Mouse (Mus musculus) ES-E14 (cell line): Measurements from ENCODE around the gene Ntm. TPM values are rescaled to one million over a fixed set of nuclear protein-coding genes. Genes with fewer than 3 reads are reported as not detected.

Experiments
- DNase-seq: peaks from one replicate; pipeline ENCODE4 v3.0.0-alpha.2; 2013; ENCODE audit warnings: low read depth, low spot score
- H3K27ac ChIP-seq: 2 replicates; pipeline ENCODE4 v1.5.1; 2012; ENCODE audit warnings: low read depth, mild to moderate bottlenecking, low read length, moderate library complexity, mixed read lengths; ENCODE audit not compliant: poor library complexity, insufficient read depth, severe bottlenecking
- H3K36me3 ChIP-seq: 2 replicates; pipeline ENCODE4 v1.6.1; 2012; ENCODE audit warnings: mild to moderate bottlenecking, low read length, moderate library complexity, mixed read lengths; ENCODE audit not compliant: control insufficient read depth, poor library complexity, insufficient read depth, severe bottlenecking
- H3K4me1 ChIP-seq, 2 experiments: fragments of 150-350 bp in 1 of 2; sonication (generic) in 1 of 2; 2 replicates each; pipeline ENCODE4 v1.6.1; 2012; ENCODE audit warnings: low read length in 2 of 2, mild to moderate bottlenecking in 1 of 2, mixed read lengths in 1 of 2; ENCODE audit not compliant: control insufficient read depth in 2 of 2, insufficient read depth in 2 of 2, poor library complexity in 1 of 2
- H3K4me3 ChIP-seq, 2 experiments: fragments of 150-350 bp in 1 of 2; sonication (generic) in 1 of 2; 2 replicates each; pipeline ENCODE4 v1.5.1; 2012; ENCODE audit warnings: low read length in 2 of 2, low read depth in 1 of 2, mild to moderate bottlenecking in 1 of 2, mixed read lengths in 1 of 2; ENCODE audit not compliant: insufficient read depth in 1 of 2, poor library complexity in 1 of 2, severe bottlenecking in 1 of 2
- H3K9ac ChIP-seq: 2 replicates; pipeline ENCODE4 v1.6.1; 2012; ENCODE audit warnings: low read depth, mild to moderate bottlenecking, low read length, mixed read lengths; ENCODE audit not compliant: poor library complexity, insufficient read depth, severe bottlenecking
- H3K9me3 ChIP-seq: fragments of 150-350 bp; sonication (generic); 2 replicates; pipeline ENCODE4 v1.6.1; 2012; ENCODE audit warnings: low read depth, mild to moderate bottlenecking, low read length; ENCODE audit not compliant: control insufficient read depth, insufficient read depth
- CHD2 ChIP-seq: IDR thresholded peaks from 2 replicates; pipeline ENCODE4 v1.6.1; 2014; ENCODE audit warnings: mild to moderate bottlenecking, low read depth, low read length, inconsistent platforms
- HCFC1 ChIP-seq: IDR thresholded peaks from 2 replicates; pipeline ENCODE4 v1.6.1; 2012; ENCODE audit warnings: low read length, inconsistent platforms, borderline replicate concordance; ENCODE audit not compliant: insufficient read depth
- MAFK ChIP-seq: IDR thresholded peaks from 2 replicates; pipeline ENCODE4 v1.6.1; 2014; ENCODE audit warnings: mild to moderate bottlenecking, low read depth, low read length, inconsistent platforms; ENCODE audit not compliant: insufficient read depth
- ZC3H11A ChIP-seq: IDR thresholded peaks from 2 replicates; pipeline ENCODE4 v1.6.1; 2012; ENCODE audit warnings: low read depth, mild to moderate bottlenecking, inconsistent platforms, low read length, borderline replicate concordance
- ZNF384 ChIP-seq: IDR thresholded peaks from 2 replicates; pipeline ENCODE4 v1.6.1; 2012; ENCODE audit warnings: low read depth, low read length, inconsistent platforms
- in situ Hi-C, 2 experiments: fragments of 600-800 bp; cut with MboI; formaldehyde crosslinking; loops; one replicate each; pipeline ENCODE4 v1.15.1; 2025; ENCODE audit warnings: low sequenced_read_pairs in 2 of 2, inconsistent platforms in 1 of 2; ENCODE audit not compliant: unreplicated experiment in 2 of 2
- total RNA-seq: library from RNA; depleted of rRNA; stranded (reverse); fragments of 300-350 nt; gene quantifications from 2 replicates; pipeline ENCODE4 v1.2.3, GENCODE M21; 2012

The Ntm gene
- total RNA-seq, 1 experiment = 0.67 TPM

GRCm38 (mm10) chr9:29802990-29803737, 159.8 kb downstream of the Ntm start:
- H3K27ac ChIP-seq = no peak overlapping the region
- no peaks in the 10 kb centered on the region for H3K9me3 ChIP-seq
- H3K9ac ChIP-seq = no peak overlapping the region
- H3K4me1 ChIP-seq = no peaks in the 10 kb centered on the region
- TF ChIP-seq CHD2 (no peak), MAFK (no peak), ZNF384 (no peak), HCFC1 (no peak), ZC3H11A (no peak)
- in situ Hi-C loops = no loop called here
- DNase-seq = no peak
- no peak overlapping the region for H3K4me3 ChIP-seq
- no peaks in the 10 kb centered on the region for H3K36me3 ChIP-seq

GRCm38 (mm10) chr9:29802071-29802705, 160.8 kb downstream of the Ntm start:
- no peak overlapping the region for H3K4me3 ChIP-seq
- in situ Hi-C loops = no loop called here
- H3K36me3 ChIP-seq = no peaks in the 10 kb centered on the region
- H3K27ac ChIP-seq = no peak overlapping the region
- TF ChIP-seq MAFK (no peak), ZC3H11A (no peak), HCFC1 (no peak), CHD2 (no peak), ZNF384 (no peak)
- no peak overlapping the region for H3K9ac ChIP-seq
- no peak for DNase-seq
- no peaks in the 10 kb centered on the region for H3K9me3 ChIP-seq
- H3K4me1 ChIP-seq = no peaks in the 10 kb centered on the region

- no peaks in the 10 kb centered on the region for H3K4me1 ChIP-seq
- DNase-seq = no peak
- no peak for TF ChIP-seq MAFK
- H3K27ac ChIP-seq = no peak overlapping the region
- in situ Hi-C loops = no loop called here
- H3K36me3 ChIP-seq = no peaks in the 10 kb centered on the region
- no peak overlapping the region for H3K4me3 ChIP-seq
- no peak overlapping the region for H3K9ac ChIP-seq
- H3K9me3 ChIP-seq = no peaks in the 10 kb centered on the region
Measured at GRCm38 (mm10) chr9:29796281-29796680, 166.7 kb downstream of the Ntm start.

- in situ Hi-C loops = no loop called here
- DNase-seq = no peak
Measured at GRCm38 (mm10) chr9:29791199-29791915, 171.6 kb downstream of the Ntm start.

More at GRCm38 (mm10) chr9:29791199-29791915, 171.6 kb downstream of the Ntm start:
- H3K36me3 ChIP-seq = no peaks in the 10 kb centered on the region
- no peaks in the 10 kb centered on the region for H3K4me1 ChIP-seq
- no peaks in the 10 kb centered on the region for H3K9me3 ChIP-seq
- TF ChIP-seq ZC3H11A (no peak), HCFC1 (no peak), ZNF384 (no peak), CHD2 (no peak), MAFK (no peak)
- H3K27ac ChIP-seq = no peak overlapping the region
- H3K4me3 ChIP-seq = no peak overlapping the region
- H3K9ac ChIP-seq = no peak overlapping the region
